Mouse (Mus musculus) lung, adult 2 months (tissue): ENCODE measurements around the gene Prlh. TPM values are rescaled to one million over a fixed set of nuclear protein-coding genes. Genes with fewer than 3 reads are reported as not detected.

Experiments used
- DNase-seq: peaks from one replicate; pipeline ENCODE4 v3.0.0; 2022
- H3K4me1 ChIP-seq: fragments of 200-500 bp; 2 replicates; pipeline ENCODE4 v1.6.1; 2011; ENCODE audit warnings: low read length; ENCODE audit not compliant: control insufficient read depth, insufficient read depth
- H3K4me3 ChIP-seq: fragments of 200-500 bp; replicated peaks from 2 replicates; pipeline ENCODE3; 2011; ENCODE audit warnings: low read depth, mild to moderate bottlenecking, control low read depth, low read length; ENCODE audit errors: extremely low read depth
- CTCF ChIP-seq: fragments of 200-500 bp; IDR thresholded peaks from 2 replicates; pipeline ENCODE4 v1.5.1; 2011; ENCODE audit warnings: mild to moderate bottlenecking, low read length, control low read depth; ENCODE audit not compliant: insufficient read depth
- POLR2A ChIP-seq: fragments of 200-500 bp; IDR thresholded peaks from 2 replicates; pipeline ENCODE4 v1.6.1; 2011; ENCODE audit warnings: low read depth, mild to moderate bottlenecking, control low read depth, low read length, borderline replicate concordance; ENCODE audit errors: extremely low read depth
- WGBS: fragments of 180-500 bp; shearing (Covaris S2); methylation state at CpG from one replicate; pipeline ENCODE4 v1.1.7; 2018; 5-methylcytosine and 5-hydroxymethylcytosine counted together
- polyA plus RNA-seq: library from polyadenylated mRNA; depleted of rRNA; stranded (reverse); fragments of >200 nt; gene quantifications from 2 replicates; pipeline ENCODE4 v1.2.3, GENCODE M21; 2012; rRNA removed

Gene Prlh
- polyA plus RNA-seq, 1 experiment = not detected

- DNase-seq = peak; percentile 60
- H3K4me3 ChIP-seq = peak within 1 kb of the TSS; percentile 97
- WGBS = 3% methylated on average over 59 of the region's 59 CpGs
- TF ChIP-seq CTCF (no peak), POLR2A (no peak)
- peaks cover 8% of the 10 kb centered on the region for H3K4me1 ChIP-seq
Measured at GRCm38 (mm10) chr1:90998268-90998890, 45.5 kb downstream of the Prlh start, which contains the start of gene Lrrfip1. Gene Lrrfip1, plus strand, starts transcription at chr1:90998737.

DNA sequence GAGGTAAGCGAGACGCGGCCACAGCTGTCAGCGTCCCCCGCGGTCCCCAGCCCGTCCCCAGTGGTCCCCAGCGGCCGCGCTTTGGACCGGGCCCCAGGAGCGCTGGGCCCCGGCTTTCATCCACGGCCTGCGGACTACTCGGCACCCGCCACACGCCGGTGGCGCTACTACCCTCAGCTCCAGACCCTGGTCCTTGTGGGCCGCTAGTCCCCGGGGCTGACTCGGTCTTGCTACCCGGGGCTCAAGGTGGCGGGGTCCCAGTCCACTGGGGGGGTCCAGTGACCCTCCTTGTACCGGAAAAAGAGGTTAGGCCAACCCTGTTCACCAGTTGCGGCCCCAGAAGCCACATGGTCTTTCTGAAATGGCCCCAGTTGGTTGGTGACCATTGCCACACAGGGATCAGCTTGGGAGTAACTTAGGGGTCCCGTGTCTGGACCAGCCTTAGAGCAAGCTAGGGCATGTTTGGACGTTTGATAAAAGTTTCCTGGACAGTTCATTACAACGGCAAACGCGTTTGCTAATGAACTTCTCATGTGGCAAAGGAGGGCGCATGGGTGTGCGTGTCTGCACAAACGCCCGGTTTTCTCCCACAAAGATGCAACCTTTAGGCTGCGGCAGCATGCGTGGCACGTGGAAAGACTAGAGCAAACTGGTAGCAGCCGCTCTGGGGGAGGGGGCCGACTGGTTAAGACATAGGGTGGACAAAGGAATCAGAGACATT lies 46.1 kb downstream of the Prlh start:
- no peak for DNase-seq
- H3K4me1 ChIP-seq = peaks cover 12% of the 10 kb centered on the region
- H3K4me3 ChIP-seq = peak overlapping the region; percentile 97
- no peak for TF ChIP-seq CTCF
- TF ChIP-seq POLR2A = no peak
- whole genome bisulfite sequencing = under 1% methylated on average over 41 of the region's 41 CpGs

GRCm38 (mm10) chr1:90999911-91000601 lies 47.1 kb downstream of the Prlh start:
- WGBS = 49% methylated on average over 10 of the region's 10 CpGs
- TF ChIP-seq CTCF (no peak), POLR2A (no peak)
- DNase-seq = no peak
- Histone ChIP-seq H3K4me1 (peaks cover 12% of the 10 kb centered on the region), H3K4me3 (no peak overlapping the region)

DNA sequence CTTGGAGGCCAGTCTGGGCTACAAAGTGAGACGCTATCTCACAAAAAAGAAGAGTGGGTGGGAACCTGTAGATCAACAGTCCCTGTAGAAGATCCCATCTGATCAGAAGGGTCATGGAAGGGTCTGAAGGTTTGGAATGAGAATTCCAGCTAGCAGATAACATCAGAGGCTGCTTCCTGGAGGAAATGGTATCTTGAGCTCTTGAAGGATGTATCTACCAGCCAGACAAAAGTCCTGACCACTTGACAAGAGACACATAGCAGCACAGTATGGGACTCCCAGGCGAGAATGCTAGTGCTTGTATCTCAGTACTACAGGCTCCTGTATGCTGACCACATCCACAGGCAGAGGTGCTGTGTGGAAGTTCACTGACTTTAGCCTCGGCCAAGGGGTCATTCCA lies 48.2 kb downstream of the Prlh start:
- H3K4me3 ChIP-seq = no peak overlapping the region
- peaks cover 12% of the 10 kb centered on the region for H3K4me1 ChIP-seq
- no peak for TF ChIP-seq CTCF
- no peak for TF ChIP-seq POLR2A
- 71% methylated on average over 3 of the region's 3 CpGs for WGBS
- DNase-seq = no peak

- no peak for DNase-seq
Measured at GRCm38 (mm10) chr1:91001871-91002539, 49.1 kb downstream of the Prlh start.

GRCm38 (mm10) chr1:91002641-91003040 lies 49.7 kb downstream of the Prlh start:
- Histone ChIP-seq H3K4me1 (peaks cover 12% of the 10 kb centered on the region), H3K4me3 (no peak overlapping the region)
- TF ChIP-seq CTCF = no peak
- DNase-seq = no peak
- whole genome bisulfite sequencing = 59% methylated on average over 3 of the region's 3 CpGs

More at GRCm38 (mm10) chr1:91001871-91002539, 49.1 kb downstream of the Prlh start:
- 67% methylated on average over 3 of the region's 3 CpGs for WGBS
- Histone ChIP-seq H3K4me3 (no peak overlapping the region), H3K4me1 (peaks cover 12% of the 10 kb centered on the region)
- TF ChIP-seq CTCF (no peak), POLR2A (no peak)

Other genes starting within 250 kb of the Prlh start
- gene Col6a3, start 109.1 kb upstream of the Prlh start, polyA plus RNA-seq = 49.7 and 71.8 TPM in 2 replicates
- 10.3 and 13.5 TPM in 2 replicates for gene Mlph, start 38.0 kb upstream of the Prlh start, polyA plus RNA-seq
- gene Rab17, start 16.6 kb downstream of the Prlh start, polyA plus RNA-seq = 1.2 and 1.7 TPM in 2 replicates
- 30.5 and 38.1 TPM in 2 replicates for gene Lrrfip1, start 45.6 kb downstream of the Prlh start, polyA plus RNA-seq
- not detected in 2 replicates for gene Rbm44, start 192.0 kb downstream of the Prlh start, polyA plus RNA-seq
- gene Ramp1, start 226.7 kb downstream of the Prlh start, polyA plus RNA-seq = 35.7 and 37.7 TPM in 2 replicates